Mouse (Mus musculus): ENCODE results near the gene Ttc30a2.

Gene Ttc30a2

GRCm38 (mm10) chr2:75930941-75931340 is 47.0 kb downstream of the Ttc30a2 start:
- in situ Hi-C loops (cut with MboI, MseI), result no loop called here

- in situ Hi-C loops (cut with MboI, MseI), result no loop called here
These were observed 48.1 kb downstream of the Ttc30a2 start for GRCm38 (mm10) chr2:75929786-75930444.

- in situ Hi-C loops (cut with MboI, MseI), result no loop called here
These were observed 48.8 kb downstream of the Ttc30a2 start for GRCm38 (mm10) chr2:75929141-75929540.

- in situ Hi-C loops (cut with MboI, MseI), result no loop called here
These were observed 50.0 kb downstream of the Ttc30a2 start for GRCm38 (mm10) chr2:75928011-75928410.

GRCm38 (mm10) chr2:75926061-75926460 is 51.9 kb downstream of the Ttc30a2 start:
- in situ Hi-C loops (cut with MboI, MseI), result no loop called here
